ENCODE assay signal across 9 mouse cellular contexts in genomic region chr3:55284215-55284614, GRCm38 (mm10). TPM values are rescaled to one million over a fixed set of nuclear protein-coding genes. Genes with fewer than 3 reads are reported as not detected.
A peak's percentile ranks its signal among the peaks of the same experiment; 100 is the strongest.
DNase-seq lines count a peak whose midpoint lies in the region; ATAC-seq and TF ChIP-seq lines count a peak whose summit lies in the region.
"Had no signal": no experiment of that assay in that cellular context is flagged by ENCODE, and none has a peak within 500 bp of the region (broad histone marks: within the 10 kb centered on the region; RNA-seq: fewer than 3 reads in every experiment).

No protein-coding gene starts in this region.

- no peak for ATAC-seq in kidney, postnatal 0 days (replicated peaks; ENCODE audit: low FRiP score, low read depth)
- ATAC-seq in embryonic facial prominence, embryonic 14.5 days (ENCODE audit: low read depth): peak; percentile 58; the same call in 1 of the 2 replicates
- ATAC-seq in neural tube, embryonic 12.5 days (ENCODE audit: low FRiP score, low read depth): peak; percentile 86
- no peak for ATAC-seq in liver, embryonic 12.5 days

- no peak overlapping the region for H3K4me3 ChIP-seq in kidney, postnatal 0 days (replicated peaks; ENCODE audit: low read depth, low read length)
- H3K4me3 ChIP-seq in embryonic facial prominence, embryonic 14.5 days (ENCODE audit: low read depth, low read length): no peak overlapping the region
- H3K4me3 ChIP-seq in neural tube, embryonic 12.5 days: no peak overlapping the region
- H3K4me3 ChIP-seq in liver, embryonic 12.5 days: no peak overlapping the region

- H3K27ac ChIP-seq in kidney, postnatal 0 days: no peak overlapping the region
- no peak overlapping the region; the same call in 1 of the 2 replicates for H3K27ac ChIP-seq in embryonic facial prominence, embryonic 14.5 days (replicated peaks; ENCODE audit: low read depth, low read length)
- H3K27ac ChIP-seq in neural tube, embryonic 12.5 days: no peak overlapping the region
- no peak overlapping the region for H3K27ac ChIP-seq in liver, embryonic 12.5 days
- H3K27ac ChIP-seq: stomach, postnatal 0 days had no signal

- no peaks in the 10 kb centered on the region for H3K27me3 ChIP-seq in kidney, postnatal 0 days (ENCODE audit: insufficient read depth, low read length)
- H3K27me3 ChIP-seq in embryonic facial prominence, embryonic 14.5 days (replicated peaks; ENCODE audit: control insufficient read depth, insufficient read depth, low read length): no peaks in the 10 kb centered on the region
- H3K27me3 ChIP-seq in neural tube, embryonic 12.5 days (replicated peaks): no peaks in the 10 kb centered on the region
- no peaks in the 10 kb centered on the region for H3K27me3 ChIP-seq in liver, embryonic 12.5 days (replicated peaks)

- H3K9ac ChIP-seq in kidney, postnatal 0 days (ENCODE audit: low read depth, low read length): no peak overlapping the region
- H3K9ac ChIP-seq in embryonic facial prominence, embryonic 14.5 days (ENCODE audit: low read depth, low read length): no peak overlapping the region
- no peak overlapping the region for H3K9ac ChIP-seq in neural tube, embryonic 12.5 days
- no peak overlapping the region for H3K9ac ChIP-seq in liver, embryonic 12.5 days

- no peaks in the 10 kb centered on the region for H3K4me1 ChIP-seq in kidney, postnatal 0 days (replicated peaks; ENCODE audit: insufficient read depth, low read length)
- 0 out of 2 replicates have a peak, but pooled peaks cover 7% of the 10 kb centered on the region for H3K4me1 ChIP-seq in embryonic facial prominence, embryonic 14.5 days (ENCODE audit: control insufficient read depth, insufficient read depth, low read length)
- H3K4me1 ChIP-seq in neural tube, embryonic 12.5 days: peaks cover 22% of the 10 kb centered on the region; the same call in 1 of the 2 replicates
- no peaks in the 10 kb centered on the region for H3K4me1 ChIP-seq in liver, embryonic 12.5 days

- no peaks in the 10 kb centered on the region for H3K36me3 ChIP-seq in kidney, postnatal 0 days (ENCODE audit: insufficient read depth, low read length)
- H3K36me3 ChIP-seq in embryonic facial prominence, embryonic 14.5 days (ENCODE audit: control insufficient read depth, insufficient read depth, low read length): no peaks in the 10 kb centered on the region
- H3K36me3 ChIP-seq in neural tube, embryonic 12.5 days: no peaks in the 10 kb centered on the region
- H3K36me3 ChIP-seq in liver, embryonic 12.5 days: no peaks in the 10 kb centered on the region

- H3K9me3 ChIP-seq in kidney, postnatal 0 days (replicated peaks; ENCODE audit: low read length): no peaks in the 10 kb centered on the region
- no peaks in the 10 kb centered on the region for H3K9me3 ChIP-seq in embryonic facial prominence, embryonic 14.5 days (ENCODE audit: control insufficient read depth, low read length)
- H3K9me3 ChIP-seq in neural tube, embryonic 12.5 days: no peaks in the 10 kb centered on the region
- H3K9me3 ChIP-seq in liver, embryonic 12.5 days (replicated peaks): no peaks in the 10 kb centered on the region

- DNase-seq in kidney, postnatal 0 days (ENCODE audit: low spot score): peak; percentile 54
- no peak for DNase-seq in kidney, postnatal 10 days
- peak; percentile 84 for DNase-seq in embryonic facial prominence, embryonic 14.5 days (ENCODE audit: low spot score)
- peak; percentile 48 for DNase-seq in layer of hippocampus, adult 9-10 months (ENCODE audit: low spot score)
- DNase-seq in adrenal gland, postnatal 4 days (ENCODE audit: low spot score in 2 of 2): no peak
- no peak for DNase-seq in cerebellum, postnatal 36 days

- H3K4me2 ChIP-seq in kidney, postnatal 0 days (ENCODE audit: low read length): no peak overlapping the region
- H3K4me2 ChIP-seq in embryonic facial prominence, embryonic 14.5 days (ENCODE audit: low read depth, low read length): no peak overlapping the region
- peak overlapping the region; percentile 17 for H3K4me2 ChIP-seq in neural tube, embryonic 12.5 days (replicated peaks)
- H3K4me2 ChIP-seq in liver, embryonic 12.5 days: no peak overlapping the region

- WGBS in kidney, postnatal 0 days: 36% methylated on average over 3 of the region's 3 CpGs
- WGBS in embryonic facial prominence, embryonic 14.5 days: 50% methylated on average over 3 of the region's 3 CpGs
- 22% methylated on average over 3 of the region's 3 CpGs for WGBS in neural tube, embryonic 12.5 days
- 67% methylated on average over 3 of the region's 3 CpGs for WGBS in liver, embryonic 12.5 days (ENCODE audit: insufficient replicate concordance)

- no peak for TF ChIP-seq CTCF in kidney, postnatal 0 days (IDR thresholded peaks at IDR 0.05; ENCODE audit: low read depth)

RNA-seq across cellular contexts. Expression of gene Dclk1, which starts 42.1 kb away (rescaled TPM):
- polyA plus RNA-seq in kidney, postnatal 0 days (2015; fragmentation: Nextera tagmentation; extraction: Ambion mirVana): 18.3 and 27.5 TPM in 2 replicates
- 73.7 and 75.0 TPM in 2 replicates for polyA plus RNA-seq in embryonic facial prominence, embryonic 14.5 days (2014; fragmentation: Nextera tagmentation; extraction: Ambion mirVana)
- 171 and 184 TPM in 2 replicates for polyA plus RNA-seq in neural tube, embryonic 12.5 days (2016; fragmentation: Nextera tagmentation; extraction: Ambion mirVana)
- polyA plus RNA-seq in liver, embryonic 12.5 days (2016; fragmentation: Nextera tagmentation; extraction: Ambion mirVana): 1.7 and 1.8 TPM in 2 replicates
- total RNA-seq in adrenal gland, postnatal 4 days (2021): 10 to 100 TPM; 23.0 to 25.0 TPM

Comparison
In these comparisons a context has a peak if more than half of its experiments do, and no peak if none do; other contexts are left out.
1. DNase-seq: peak in kidney, postnatal 0 days (single experiment), embryonic facial prominence, embryonic 14.5 days (single experiment) and layer of hippocampus, adult 9-10 months (single experiment); none in kidney, postnatal 10 days (single experiment), adrenal gland, postnatal 4 days (0 of 2) and cerebellum, postnatal 36 days (0 of 2).
2. ATAC-seq: peak in embryonic facial prominence, embryonic 14.5 days (single experiment) and neural tube, embryonic 12.5 days (single experiment); none in kidney, postnatal 0 days (single experiment) and liver, embryonic 12.5 days (single experiment).